Mouse (Mus musculus): ENCODE data around the gene Tmem161a. TPM values are rescaled to one million over a fixed set of nuclear protein-coding genes. Genes with fewer than 3 reads are reported as not detected.

Gene Tmem161a
- total and polyA plus RNA-seq, 2 experiments from 2014 or later, result 132 to 155 TPM

GRCm38 (mm10) chr8:70222041-70222440, 49.9 kb downstream of the Tmem161a start:
- DNase-seq (ENCODE audit: low spot score) (no peak), ATAC-seq (ENCODE audit: insufficient read depth, low read depth) (no peak)
- 83% methylated on average over 12 of the region's 12 CpGs for WGBS
- H3K27ac ChIP-seq (ENCODE audit: low read depth), result no peak overlapping the region
- no peak overlapping the region for H3K4me3 ChIP-seq (ENCODE audit: low read depth, low read length)
- H3K4me2 ChIP-seq (ENCODE audit: low read depth, low read length), result no peak overlapping the region
- peaks cover 35% of the 10 kb centered on the region for H3K36me3 ChIP-seq (replicated peaks; ENCODE audit: control insufficient read depth, insufficient read depth, low read length)
- peaks cover 14% of the 10 kb centered on the region for H3K4me1 ChIP-seq (ENCODE audit: control insufficient read depth, insufficient read depth)
- H3K9ac ChIP-seq (replicated peaks; ENCODE audit: low read depth, low read length), result no peak overlapping the region
- TF ChIP-seq EP300 (IDR thresholded peaks at IDR 0.05; ENCODE audit: low read depth), result no peak
- no peak for TF ChIP-seq CTCF (IDR thresholded peaks at IDR 0.05; ENCODE audit: low read depth)
- no peaks in the 10 kb centered on the region for H3K27me3 ChIP-seq (ENCODE audit: control insufficient read depth, insufficient read depth, low read length)
- H3K9me3 ChIP-seq (replicated peaks; ENCODE audit: control insufficient read depth, low read length), result no peaks in the 10 kb centered on the region

GRCm38 (mm10) chr8:70223341-70223740, 51.2 kb downstream of the Tmem161a start:
- ATAC-seq (ENCODE audit: insufficient read depth, low read depth) (peak; percentile 42; the same call in 1 of the 2 replicates), DNase-seq (ENCODE audit: low spot score) (no peak)
- Histone ChIP-seq H3K9me3 (replicated peaks; ENCODE audit: control insufficient read depth, low read length) (no peaks in the 10 kb centered on the region), H3K36me3 (replicated peaks; ENCODE audit: control insufficient read depth, insufficient read depth, low read length) (peaks cover 43% of the 10 kb centered on the region), H3K4me3 (ENCODE audit: low read depth, low read length) (no peak overlapping the region), H3K9ac (replicated peaks; ENCODE audit: low read depth, low read length) (no peak overlapping the region), H3K27ac (ENCODE audit: low read depth) (no peak overlapping the region), H3K27me3 (ENCODE audit: control insufficient read depth, insufficient read depth, low read length) (no peaks in the 10 kb centered on the region), H3K4me1 (ENCODE audit: control insufficient read depth, insufficient read depth) (peaks cover 14% of the 10 kb centered on the region), H3K4me2 (ENCODE audit: low read depth, low read length) (no peak overlapping the region)
- 39% methylated on average over 6 of the region's 6 CpGs for WGBS
- TF ChIP-seq CTCF (IDR thresholded peaks at IDR 0.05; ENCODE audit: low read depth) (peak; percentile 77), EP300 (IDR thresholded peaks at IDR 0.05; ENCODE audit: low read depth) (no peak)

- no peak overlapping the region for H3K4me3 ChIP-seq (ENCODE audit: low read depth, low read length)
- no peak overlapping the region for H3K9ac ChIP-seq (replicated peaks; ENCODE audit: low read depth, low read length)
- no peak for DNase-seq (ENCODE audit: low spot score)
- TF ChIP-seq EP300 (IDR thresholded peaks at IDR 0.05; ENCODE audit: low read depth) (no peak), CTCF (IDR thresholded peaks at IDR 0.05; ENCODE audit: low read depth) (no peak)
- H3K4me1 ChIP-seq (ENCODE audit: control insufficient read depth, insufficient read depth), result 0 out of 2 replicates have a peak, but pooled peaks cover under 1% of the 10 kb centered on the region
- no peak overlapping the region for H3K4me2 ChIP-seq (ENCODE audit: low read depth, low read length)
- H3K36me3 ChIP-seq (replicated peaks; ENCODE audit: control insufficient read depth, insufficient read depth, low read length), result peaks cover 56% of the 10 kb centered on the region
- H3K9me3 ChIP-seq (replicated peaks; ENCODE audit: control insufficient read depth, low read length), result no peaks in the 10 kb centered on the region
- WGBS, result 79% methylated on average over 4 of the region's 4 CpGs
- H3K27me3 ChIP-seq (ENCODE audit: control insufficient read depth, insufficient read depth, low read length), result no peaks in the 10 kb centered on the region
- ATAC-seq (ENCODE audit: insufficient read depth, low read depth), result no peak
- H3K27ac ChIP-seq (ENCODE audit: low read depth), result no peak overlapping the region
These were observed 55.8 kb downstream of the Tmem161a start for GRCm38 (mm10) chr8:70227997-70228396.

- no peaks in the 10 kb centered on the region for H3K27me3 ChIP-seq (ENCODE audit: control insufficient read depth, insufficient read depth, low read length)
- H3K36me3 ChIP-seq (replicated peaks; ENCODE audit: control insufficient read depth, insufficient read depth, low read length), result peaks cover 36% of the 10 kb centered on the region
- no peak for DNase-seq (ENCODE audit: low spot score)
- H3K4me1 ChIP-seq (ENCODE audit: control insufficient read depth, insufficient read depth), result peaks cover 8% of the 10 kb centered on the region
- no peak overlapping the region for H3K27ac ChIP-seq (ENCODE audit: low read depth)
- WGBS, result 91% methylated on average over 9 of the region's 9 CpGs
- no peaks in the 10 kb centered on the region for H3K9me3 ChIP-seq (replicated peaks; ENCODE audit: control insufficient read depth, low read length)
- TF ChIP-seq CTCF (IDR thresholded peaks at IDR 0.05; ENCODE audit: low read depth), result no peak
- no peak for TF ChIP-seq EP300 (IDR thresholded peaks at IDR 0.05; ENCODE audit: low read depth)
- ATAC-seq (ENCODE audit: insufficient read depth, low read depth), result no peak
- H3K9ac ChIP-seq (replicated peaks; ENCODE audit: low read depth, low read length), result no peak overlapping the region
- no peak overlapping the region for H3K4me2 ChIP-seq (ENCODE audit: low read depth, low read length)
- H3K4me3 ChIP-seq (ENCODE audit: low read depth, low read length), result no peak overlapping the region
These were observed 58.7 kb downstream of the Tmem161a start for GRCm38 (mm10) chr8:70230837-70231236.

Other genes with a start within 250 kb of the Tmem161a start
- 26.9 and 58.8 TPM in 2 replicates for gene Gatad2a, start 176.0 kb upstream of the Tmem161a start, total RNA-seq (2014; rRNA removed; ENCODE audit: low replicate concordance)
- 17.0 and 18.9 TPM in 2 replicates for gene Gatad2a, start 176.0 kb upstream of the Tmem161a start, polyA plus RNA-seq (2015; fragmentation: Nextera tagmentation; extraction: Ambion mirVana)
- gene Mau2, start 129.6 kb upstream of the Tmem161a start, total RNA-seq (2014; rRNA removed; ENCODE audit: low replicate concordance), result 71.1 and 92.3 TPM in 2 replicates
- 25.6 and 28.0 TPM in 2 replicates for gene Mau2, start 129.6 kb upstream of the Tmem161a start, polyA plus RNA-seq (2015; fragmentation: Nextera tagmentation; extraction: Ambion mirVana)
- gene Sugp1, start 129.5 kb upstream of the Tmem161a start, total RNA-seq (2014; rRNA removed; ENCODE audit: low replicate concordance), result 11.5 TPM in 2 replicates
- 22.6 and 23.0 TPM in 2 replicates for gene Sugp1, start 129.5 kb upstream of the Tmem161a start, polyA plus RNA-seq (2015; fragmentation: Nextera tagmentation; extraction: Ambion mirVana)
- 2.1 TPM in 1 of 2 replicates, not detected in the other for gene Tm6sf2, start 99.4 kb upstream of the Tmem161a start, total RNA-seq (2014; rRNA removed; ENCODE audit: low replicate concordance)
- 1.0 and 1.3 TPM in 2 replicates for gene Tm6sf2, start 99.4 kb upstream of the Tmem161a start, polyA plus RNA-seq (2015; fragmentation: Nextera tagmentation; extraction: Ambion mirVana)
- not detected in 2 replicates for gene Hapln4, start 88.9 kb upstream of the Tmem161a start, total RNA-seq (2014; rRNA removed; ENCODE audit: low replicate concordance)
- not detected in 2 replicates for gene Hapln4, start 88.9 kb upstream of the Tmem161a start, polyA plus RNA-seq (2015; fragmentation: Nextera tagmentation; extraction: Ambion mirVana)
- gene Ncan, start 51.5 kb upstream of the Tmem161a start, total RNA-seq (2014; rRNA removed; ENCODE audit: low replicate concordance), result 0.35 TPM in 1 of 2 replicates, not detected in the other
- 0.10 and 0.12 TPM in 2 replicates for gene Ncan, start 51.5 kb upstream of the Tmem161a start, polyA plus RNA-seq (2015; fragmentation: Nextera tagmentation; extraction: Ambion mirVana)
- 2.9 and 10.3 TPM in 2 replicates for gene Nr2c2ap, start 41.0 kb upstream of the Tmem161a start, total RNA-seq (2014; rRNA removed; ENCODE audit: low replicate concordance)
- 29.2 and 32.5 TPM in 2 replicates for gene Nr2c2ap, start 41.0 kb upstream of the Tmem161a start, polyA plus RNA-seq (2015; fragmentation: Nextera tagmentation; extraction: Ambion mirVana)
- 29.4 and 48.4 TPM in 2 replicates for gene Rfxank, start 33.2 kb upstream of the Tmem161a start, total RNA-seq (2014; rRNA removed; ENCODE audit: low replicate concordance)
- 22.5 and 23.9 TPM in 2 replicates for gene Rfxank, start 33.2 kb upstream of the Tmem161a start, polyA plus RNA-seq (2015; fragmentation: Nextera tagmentation; extraction: Ambion mirVana)
- gene Borcs8, start 32.9 kb upstream of the Tmem161a start, total RNA-seq (2014; rRNA removed; ENCODE audit: low replicate concordance), result 34.3 and 68.4 TPM in 2 replicates
- 32.1 and 34.5 TPM in 2 replicates for gene Borcs8, start 32.9 kb upstream of the Tmem161a start, polyA plus RNA-seq (2015; fragmentation: Nextera tagmentation; extraction: Ambion mirVana)
- not detected in 2 replicates for gene Mef2b, start 32.6 kb upstream of the Tmem161a start, total RNA-seq (2014; rRNA removed; ENCODE audit: low replicate concordance)
- 0.20 TPM in 1 of 2 replicates, not detected in the other for gene Mef2b, start 32.6 kb upstream of the Tmem161a start, polyA plus RNA-seq (2015; fragmentation: Nextera tagmentation; extraction: Ambion mirVana)
- 20.6 and 29.1 TPM in 2 replicates for gene Slc25a42, start 39.9 kb downstream of the Tmem161a start, total RNA-seq (2014; rRNA removed; ENCODE audit: low replicate concordance)
- 16.5 and 19.1 TPM in 2 replicates for gene Slc25a42, start 39.9 kb downstream of the Tmem161a start, polyA plus RNA-seq (2015; fragmentation: Nextera tagmentation; extraction: Ambion mirVana)
- gene Sugp2, start 61.9 kb downstream of the Tmem161a start, total RNA-seq (2014; rRNA removed; ENCODE audit: low replicate concordance), result 32.0 and 48.7 TPM in 2 replicates
- 14.5 and 15.5 TPM in 2 replicates for gene Sugp2, start 61.9 kb downstream of the Tmem161a start, polyA plus RNA-seq (2015; fragmentation: Nextera tagmentation; extraction: Ambion mirVana)
- gene Armc6, start 62.1 kb downstream of the Tmem161a start, total RNA-seq (2014; rRNA removed; ENCODE audit: low replicate concordance), result 20.1 and 26.5 TPM in 2 replicates
- gene Armc6, start 62.1 kb downstream of the Tmem161a start, polyA plus RNA-seq (2015; fragmentation: Nextera tagmentation; extraction: Ambion mirVana), result 11.9 and 13.1 TPM in 2 replicates
- 29.1 and 38.9 TPM in 2 replicates for gene Homer3, start 110.5 kb downstream of the Tmem161a start, total RNA-seq (2014; rRNA removed; ENCODE audit: low replicate concordance)
- gene Homer3, start 110.5 kb downstream of the Tmem161a start, polyA plus RNA-seq (2015; fragmentation: Nextera tagmentation; extraction: Ambion mirVana), result 19.5 TPM in 2 replicates
- gene Ddx49, start 130.1 kb downstream of the Tmem161a start, total RNA-seq (2014; rRNA removed; ENCODE audit: low replicate concordance), result 33.1 and 35.6 TPM in 2 replicates
- 24.4 and 26.7 TPM in 2 replicates for gene Ddx49, start 130.1 kb downstream of the Tmem161a start, polyA plus RNA-seq (2015; fragmentation: Nextera tagmentation; extraction: Ambion mirVana)
- 154 and 193 TPM in 2 replicates for gene Cope, start 130.2 kb downstream of the Tmem161a start, total RNA-seq (2014; rRNA removed; ENCODE audit: low replicate concordance)
- 294 and 295 TPM in 2 replicates for gene Cope, start 130.2 kb downstream of the Tmem161a start, polyA plus RNA-seq (2015; fragmentation: Nextera tagmentation; extraction: Ambion mirVana)
- 0.80 TPM in 1 of 2 replicates, not detected in the other for gene Cers1, start 143.4 kb downstream of the Tmem161a start, total RNA-seq (2014; rRNA removed; ENCODE audit: low replicate concordance)
- gene Cers1, start 143.4 kb downstream of the Tmem161a start, polyA plus RNA-seq (2015; fragmentation: Nextera tagmentation; extraction: Ambion mirVana), result 0.27 and 0.59 TPM in 2 replicates
- not detected in 2 replicates for gene Gdf1, start 157.5 kb downstream of the Tmem161a start, total RNA-seq (2014; rRNA removed; ENCODE audit: low replicate concordance)
- 0.18 and 0.20 TPM in 2 replicates for gene Gdf1, start 157.5 kb downstream of the Tmem161a start, polyA plus RNA-seq (2015; fragmentation: Nextera tagmentation; extraction: Ambion mirVana)
- gene Upf1, start 180.9 kb downstream of the Tmem161a start, total RNA-seq (2014; rRNA removed; ENCODE audit: low replicate concordance), result 16.5 and 26.3 TPM in 2 replicates
- gene Upf1, start 180.9 kb downstream of the Tmem161a start, polyA plus RNA-seq (2015; fragmentation: Nextera tagmentation; extraction: Ambion mirVana), result 7.0 and 7.5 TPM in 2 replicates
- 3.2 and 9.8 TPM in 2 replicates for gene Comp, start 201.2 kb downstream of the Tmem161a start, total RNA-seq (2014; rRNA removed; ENCODE audit: low replicate concordance)
- 4.2 and 4.4 TPM in 2 replicates for gene Comp, start 201.2 kb downstream of the Tmem161a start, polyA plus RNA-seq (2015; fragmentation: Nextera tagmentation; extraction: Ambion mirVana)

Data from heart, postnatal 0 days (tissue).